Mouse (Mus musculus) ES-Bruce4 (cell line): ENCODE data around the gene Neo1.

Source experiments
- CTCF ChIP-seq: IDR thresholded peaks from one replicate; pipeline ENCODE4 v1.8.1; 2011; ENCODE audit warnings: low read depth, low read length
- POLR2A ChIP-seq: IDR thresholded peaks from one replicate; pipeline ENCODE4 v1.8.1; 2011; ENCODE audit warnings: low read length; ENCODE audit not compliant: insufficient read depth

- no peak for TF ChIP-seq CTCF
- TF ChIP-seq POLR2A: no peak
Measured at GRCm38 (mm10) chr9:59073887-59074286, 37.6 kb upstream of the Neo1 start.
